Mouse (Mus musculus): ENCODE measurements around the gene Ttll5. TPM values are rescaled to one million over a fixed set of nuclear protein-coding genes. Genes with fewer than 3 reads are reported as not detected.

Gene Ttll5
- polyA plus RNA-seq, 1 experiment from 2014 or later = 17.7 TPM

DNA sequence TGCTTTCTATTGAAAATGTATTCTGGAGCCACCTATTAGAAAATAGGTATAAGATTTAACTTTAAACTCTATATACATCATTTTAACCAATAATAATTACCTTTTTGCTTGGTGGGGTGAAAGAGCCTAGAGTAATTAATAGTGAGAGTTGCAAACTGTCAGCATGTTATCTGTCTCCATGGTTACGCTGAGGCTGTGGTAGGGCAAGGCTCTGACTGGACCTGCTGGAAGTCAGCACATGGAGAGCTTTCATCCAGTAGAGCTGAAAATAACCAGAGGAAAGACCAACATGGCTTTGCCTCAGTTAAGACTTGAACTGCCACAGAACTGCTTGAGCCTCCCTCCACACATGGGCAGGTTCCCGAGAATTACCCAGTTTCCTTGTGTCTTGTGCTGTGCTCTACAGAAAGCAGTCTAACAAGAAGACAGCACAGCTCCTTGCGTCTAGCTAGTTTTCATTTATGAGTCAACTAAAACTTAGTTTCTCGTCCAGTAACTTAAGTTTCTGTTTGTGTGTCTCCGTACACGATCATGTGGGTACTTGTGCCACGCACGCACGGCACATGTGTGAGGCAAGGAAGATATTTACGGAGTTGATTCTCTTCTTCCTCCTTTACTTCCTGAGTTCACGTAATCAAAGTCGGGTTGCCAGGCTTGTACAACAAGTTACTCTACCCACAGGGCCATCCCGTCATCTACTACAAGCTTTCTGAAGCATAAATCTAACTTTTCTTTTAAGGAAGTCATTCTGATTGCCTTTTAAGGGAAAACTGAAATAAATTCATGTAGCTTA lies 88.4 kb downstream of the Ttll5 start:
- H3K27me3 ChIP-seq (replicated peaks; ENCODE audit: control insufficient read depth, insufficient read depth, low read length) = no peaks in the 10 kb centered on the region
- no peak for DNase-seq (ENCODE audit: low spot score)
- ATAC-seq (replicated peaks; ENCODE audit: low FRiP score, low TSS enrichment, low read depth) = no peak
- peaks cover 3% of the 10 kb centered on the region; the same call in 1 of the 2 replicates for H3K4me1 ChIP-seq (replicated peaks; ENCODE audit: control insufficient read depth, insufficient read depth, low read length)
- H3K4me2 ChIP-seq (ENCODE audit: low read length) = no peak overlapping the region
- H3K9me3 ChIP-seq (ENCODE audit: control insufficient read depth, low read length) = no peaks in the 10 kb centered on the region
- 84% methylated on average over 13 of the region's 13 CpGs for WGBS
- H3K9ac ChIP-seq (ENCODE audit: low read length) = no peak overlapping the region
- no peak overlapping the region for H3K27ac ChIP-seq (ENCODE audit: low read depth)
- 0 out of 2 replicates have a peak, but pooled peaks cover 5% of the 10 kb centered on the region for H3K36me3 ChIP-seq (ENCODE audit: control insufficient read depth, insufficient read depth, low read length)
- H3K4me3 ChIP-seq (ENCODE audit: low read depth, low read length) = no peak overlapping the region

DNA sequence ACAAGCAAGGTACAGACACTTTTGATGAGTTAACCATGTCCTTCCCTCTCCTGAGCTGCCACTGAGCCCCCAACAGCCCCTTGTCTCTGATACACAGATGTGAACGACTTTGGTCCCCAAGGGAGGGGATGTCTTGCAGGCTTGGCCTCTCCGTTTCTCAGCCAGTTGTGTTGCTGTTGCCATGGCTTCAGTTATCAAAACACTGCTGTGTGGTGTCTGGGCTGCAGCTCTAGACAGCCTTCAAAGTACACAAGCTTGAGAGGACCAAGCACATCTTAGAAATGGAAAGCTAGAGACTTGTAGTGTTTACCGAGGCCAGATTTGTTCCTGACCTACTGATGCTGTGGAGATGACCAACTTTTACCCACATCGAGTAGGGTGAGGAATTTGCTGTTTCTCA lies 102.4 kb downstream of the Ttll5 start:
- H3K4me2 ChIP-seq (ENCODE audit: low read length) = no peak overlapping the region
- no peak overlapping the region for H3K27ac ChIP-seq (ENCODE audit: low read depth)
- no peak overlapping the region for H3K9ac ChIP-seq (ENCODE audit: low read length)
- DNase-seq (ENCODE audit: low spot score) = no peak
- no peaks in the 10 kb centered on the region for H3K9me3 ChIP-seq (ENCODE audit: control insufficient read depth, low read length)
- 0 out of 2 replicates have a peak, but pooled peaks cover 8% of the 10 kb centered on the region for H3K4me1 ChIP-seq (replicated peaks; ENCODE audit: control insufficient read depth, insufficient read depth, low read length)
- ATAC-seq (replicated peaks; ENCODE audit: low FRiP score, low TSS enrichment, low read depth) = no peak
- H3K27me3 ChIP-seq (replicated peaks; ENCODE audit: control insufficient read depth, insufficient read depth, low read length) = no peaks in the 10 kb centered on the region
- no peak overlapping the region for H3K4me3 ChIP-seq (ENCODE audit: low read depth, low read length)
- 39% methylated on average over 4 of the region's 4 CpGs for WGBS
- peaks cover 21% of the 10 kb centered on the region for H3K36me3 ChIP-seq (ENCODE audit: control insufficient read depth, insufficient read depth, low read length)

DNA sequence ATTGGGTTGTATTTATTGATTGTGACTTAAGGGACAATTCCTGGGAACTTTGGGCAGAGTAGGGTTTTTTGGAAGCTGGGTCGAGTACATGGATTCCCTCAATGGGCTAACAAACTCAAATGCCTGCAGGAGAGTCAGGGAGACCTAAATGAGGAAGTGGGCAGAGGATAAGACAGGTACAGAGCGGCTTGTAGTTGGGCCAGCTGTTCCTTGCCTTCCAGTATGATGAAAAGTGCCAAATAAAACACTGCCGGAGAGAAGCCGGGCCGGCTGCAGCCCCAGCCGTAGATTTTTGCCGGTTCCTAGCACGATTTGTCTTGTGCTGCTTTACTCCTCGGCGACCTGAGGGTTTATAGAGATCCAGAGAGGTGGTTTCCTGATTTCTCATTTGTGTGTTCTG lies 104.1 kb downstream of the Ttll5 start:
- peak overlapping the region; percentile 19; the same call in 1 of the 2 replicates for H3K27ac ChIP-seq (ENCODE audit: low read depth)
- WGBS = 65% methylated on average over 10 of the region's 10 CpGs

DNA sequence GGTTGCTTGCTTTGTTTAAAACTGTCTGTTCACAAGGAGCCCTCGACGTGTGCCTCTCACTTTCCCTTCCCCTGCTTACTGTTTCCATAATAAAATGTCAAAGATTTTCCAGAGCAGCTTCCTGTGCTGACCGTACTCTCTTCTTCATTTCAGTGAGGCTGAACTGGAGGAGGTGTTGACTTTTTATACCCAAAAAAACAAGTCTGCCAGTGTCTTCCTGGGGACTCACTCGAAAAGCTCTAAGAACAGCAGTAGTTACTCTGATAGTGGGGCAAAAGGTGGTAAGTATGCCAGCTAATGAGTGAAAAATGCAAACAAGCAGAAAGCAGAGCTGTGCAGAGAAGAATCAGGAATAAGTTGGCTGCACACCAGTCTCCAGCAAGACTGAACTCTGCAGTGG lies 105.3 kb downstream of the Ttll5 start:
- DNase-seq (ENCODE audit: low spot score) = no peak
- Histone ChIP-seq H3K4me1 (replicated peaks; ENCODE audit: control insufficient read depth, insufficient read depth, low read length) (0 out of 2 replicates have a peak, but pooled peaks cover 8% of the 10 kb centered on the region), H3K27ac (ENCODE audit: low read depth) (peak overlapping the region; percentile 19), H3K9ac (ENCODE audit: low read length) (no peak overlapping the region), H3K27me3 (replicated peaks; ENCODE audit: control insufficient read depth, insufficient read depth, low read length) (no peaks in the 10 kb centered on the region), H3K4me3 (ENCODE audit: low read depth, low read length) (no peak overlapping the region), H3K4me2 (ENCODE audit: low read length) (no peak overlapping the region), H3K9me3 (ENCODE audit: control insufficient read depth, low read length) (peaks cover 8% of the 10 kb centered on the region; the same call in 1 of the 2 replicates), H3K36me3 (ENCODE audit: control insufficient read depth, insufficient read depth, low read length) (peaks cover 38% of the 10 kb centered on the region)
- ATAC-seq (replicated peaks; ENCODE audit: low FRiP score, low TSS enrichment, low read depth) = no peak
- 43% methylated on average over 4 of the region's 4 CpGs for WGBS

More for the DNA sequence above, 104.1 kb downstream of the Ttll5 start:
- ATAC-seq (replicated peaks; ENCODE audit: low FRiP score, low TSS enrichment, low read depth) = no peak
- H3K4me2 ChIP-seq (ENCODE audit: low read length) = no peak overlapping the region
- peaks cover 26% of the 10 kb centered on the region for H3K36me3 ChIP-seq (ENCODE audit: control insufficient read depth, insufficient read depth, low read length)
- no peak overlapping the region for H3K9ac ChIP-seq (ENCODE audit: low read length)
- H3K4me1 ChIP-seq (replicated peaks; ENCODE audit: control insufficient read depth, insufficient read depth, low read length) = 0 out of 2 replicates have a peak, but pooled peaks cover 8% of the 10 kb centered on the region
- H3K27me3 ChIP-seq (replicated peaks; ENCODE audit: control insufficient read depth, insufficient read depth, low read length) = no peaks in the 10 kb centered on the region
- no peak overlapping the region for H3K4me3 ChIP-seq (ENCODE audit: low read depth, low read length)
- DNase-seq (ENCODE audit: low spot score) = no peak
- peaks cover 4% of the 10 kb centered on the region; the same call in 1 of the 2 replicates for H3K9me3 ChIP-seq (ENCODE audit: control insufficient read depth, low read length)

DNA sequence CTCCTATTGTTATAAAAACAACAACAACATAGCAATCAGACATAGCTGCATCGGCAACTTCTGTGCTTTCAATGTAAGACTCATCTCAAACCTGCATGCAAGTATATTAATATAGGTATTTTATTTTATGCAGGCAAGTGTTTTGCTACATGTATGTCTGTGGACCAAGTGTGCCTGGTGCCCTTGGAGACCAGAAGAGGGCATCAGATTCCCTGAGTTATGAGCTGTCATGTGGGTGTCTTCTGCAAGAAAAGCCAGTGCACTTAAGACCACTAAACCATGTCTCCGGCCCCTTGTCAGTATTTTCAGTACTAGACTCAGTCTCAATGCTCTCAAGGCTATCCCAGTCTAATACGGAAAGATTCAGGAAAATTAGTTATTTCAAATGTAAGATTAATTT lies 106.3 kb downstream of the Ttll5 start:
- WGBS = 92% methylated on average over 3 of the region's 3 CpGs
- Histone ChIP-seq H3K27ac (ENCODE audit: low read depth) (no peak overlapping the region), H3K36me3 (ENCODE audit: control insufficient read depth, insufficient read depth, low read length) (peaks cover 34% of the 10 kb centered on the region), H3K9me3 (ENCODE audit: control insufficient read depth, low read length) (peaks cover 8% of the 10 kb centered on the region; the same call in 1 of the 2 replicates), H3K4me1 (replicated peaks; ENCODE audit: control insufficient read depth, insufficient read depth, low read length) (0 out of 2 replicates have a peak, but pooled peaks cover 8% of the 10 kb centered on the region), H3K27me3 (replicated peaks; ENCODE audit: control insufficient read depth, insufficient read depth, low read length) (no peaks in the 10 kb centered on the region), H3K9ac (ENCODE audit: low read length) (no peak overlapping the region), H3K4me3 (ENCODE audit: low read depth, low read length) (no peak overlapping the region), H3K4me2 (ENCODE audit: low read length) (no peak overlapping the region)
- ATAC-seq (replicated peaks; ENCODE audit: low FRiP score, low TSS enrichment, low read depth) (no peak), DNase-seq (ENCODE audit: low spot score) (no peak)

GRCm38 (mm10) chr12:85933241-85933640 lies 108.8 kb downstream of the Ttll5 start:
- ATAC-seq (replicated peaks; ENCODE audit: low FRiP score, low TSS enrichment, low read depth) (no peak), DNase-seq (ENCODE audit: low spot score) (no peak)
- no peak overlapping the region for H3K27ac ChIP-seq (ENCODE audit: low read depth)
- WGBS = 89% methylated on average over 10 of the region's 10 CpGs
- peaks cover 8% of the 10 kb centered on the region; the same call in 1 of the 2 replicates for H3K9me3 ChIP-seq (ENCODE audit: control insufficient read depth, low read length)
- peaks cover 32% of the 10 kb centered on the region for H3K36me3 ChIP-seq (ENCODE audit: control insufficient read depth, insufficient read depth, low read length)
- no peak overlapping the region for H3K4me2 ChIP-seq (ENCODE audit: low read length)
- H3K9ac ChIP-seq (ENCODE audit: low read length) = no peak overlapping the region
- no peaks in the 10 kb centered on the region for H3K27me3 ChIP-seq (replicated peaks; ENCODE audit: control insufficient read depth, insufficient read depth, low read length)
- H3K4me1 ChIP-seq (replicated peaks; ENCODE audit: control insufficient read depth, insufficient read depth, low read length) = 0 out of 2 replicates have a peak, but pooled peaks cover 4% of the 10 kb centered on the region
- H3K4me3 ChIP-seq (ENCODE audit: low read depth, low read length) = no peak overlapping the region

GRCm38 (mm10) chr12:85937384-85937783 lies 112.9 kb downstream of the Ttll5 start:
- Histone ChIP-seq H3K9me3 (ENCODE audit: control insufficient read depth, low read length) (peaks cover 8% of the 10 kb centered on the region; the same call in 1 of the 2 replicates), H3K4me1 (replicated peaks; ENCODE audit: control insufficient read depth, insufficient read depth, low read length) (no peaks in the 10 kb centered on the region), H3K36me3 (ENCODE audit: control insufficient read depth, insufficient read depth, low read length) (peaks cover 23% of the 10 kb centered on the region), H3K4me2 (ENCODE audit: low read length) (no peak overlapping the region), H3K27ac (ENCODE audit: low read depth) (no peak overlapping the region), H3K27me3 (replicated peaks; ENCODE audit: control insufficient read depth, insufficient read depth, low read length) (no peaks in the 10 kb centered on the region), H3K9ac (ENCODE audit: low read length) (no peak overlapping the region), H3K4me3 (ENCODE audit: low read depth, low read length) (no peak overlapping the region)
- WGBS = 86% methylated on average over 5 of the region's 5 CpGs
- DNase-seq (ENCODE audit: low spot score) = no peak
- no peak for ATAC-seq (replicated peaks; ENCODE audit: low FRiP score, low TSS enrichment, low read depth)

DNA sequence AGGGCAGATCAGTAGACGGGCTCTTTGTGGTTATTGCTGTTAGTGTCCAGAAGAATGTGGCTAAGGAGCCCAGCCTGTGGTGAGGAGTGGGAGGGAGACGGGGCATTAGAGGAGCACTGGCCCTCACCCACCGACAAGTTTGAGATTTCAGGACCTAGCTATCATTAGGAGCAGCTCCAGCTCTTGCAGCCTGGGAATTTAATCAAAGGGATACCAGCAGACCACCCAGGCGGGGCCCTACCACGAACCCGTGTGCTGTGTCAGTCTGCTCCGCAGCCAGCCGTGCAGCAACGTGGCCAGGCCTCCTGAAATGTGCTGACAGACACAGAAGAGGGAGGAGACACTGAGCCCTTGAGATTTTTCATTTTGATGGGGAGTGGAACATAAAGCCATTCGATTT lies 119.0 kb downstream of the Ttll5 start:
- Histone ChIP-seq H3K36me3 (ENCODE audit: control insufficient read depth, insufficient read depth, low read length) (no peaks in the 10 kb centered on the region), H3K27me3 (replicated peaks; ENCODE audit: control insufficient read depth, insufficient read depth, low read length) (no peaks in the 10 kb centered on the region), H3K4me1 (replicated peaks; ENCODE audit: control insufficient read depth, insufficient read depth, low read length) (peaks cover 9% of the 10 kb centered on the region), H3K4me3 (ENCODE audit: low read depth, low read length) (no peak overlapping the region), H3K9me3 (ENCODE audit: control insufficient read depth, low read length) (no peaks in the 10 kb centered on the region), H3K9ac (ENCODE audit: low read length) (no peak overlapping the region), H3K4me2 (ENCODE audit: low read length) (no peak overlapping the region), H3K27ac (ENCODE audit: low read depth) (peak overlapping the region; percentile 52)
- WGBS = 22% methylated on average over 10 of the region's 10 CpGs
- no peak; the same call in 1 of the 2 replicates for ATAC-seq (replicated peaks; ENCODE audit: low FRiP score, low TSS enrichment, low read depth)
- DNase-seq (ENCODE audit: low spot score) = no peak
